Mouse (Mus musculus) right cerebral cortex, postnatal 4 days (tissue): Measurements from ENCODE around the gene Htra2.

ENCODE experiments used
- DNase-seq: peaks from one replicate; pipeline ENCODE4 v3.0.0-alpha.2; 2022

Htra2 gene

DNA sequence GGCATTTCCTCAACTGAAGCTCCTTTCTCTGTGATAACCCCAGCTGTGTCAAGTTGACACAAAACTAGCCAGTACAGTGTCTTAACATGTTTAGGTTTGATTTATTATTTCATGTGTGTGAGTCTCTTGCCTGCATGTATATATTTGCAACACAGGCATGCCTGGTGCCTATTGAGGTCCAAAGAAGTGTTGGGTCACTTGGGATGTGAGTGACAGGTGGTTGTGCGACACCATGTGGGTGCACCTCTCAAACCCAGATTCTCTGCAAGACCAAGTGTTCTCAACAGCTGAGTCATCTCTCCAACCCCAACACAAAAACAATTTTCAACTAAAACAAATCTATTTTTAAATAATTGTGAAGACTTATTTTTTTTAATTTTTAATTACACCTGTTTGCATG lies 52.0 kb downstream of the Htra2 start:
- no peak for DNase-seq
